Comparison of ENCODE assay signal across 13 mouse cellular contexts in genomic region chr11:101477194-101477551, GRCm38 (mm10). TPM values are rescaled to one million over a fixed set of nuclear protein-coding genes. Genes with fewer than 3 reads are reported as not detected.
DNase-seq lines count a peak whose midpoint lies in the region; ATAC-seq and TF ChIP-seq lines count a peak whose summit lies in the region.
"Had no signal": no experiment of that assay in that cellular context is flagged by ENCODE, and none has a peak within 500 bp of the region (broad histone marks: within the 10 kb centered on the region; RNA-seq: fewer than 3 reads in every experiment).

No protein-coding gene starts in this region.

- peak overlapping the region; percentile 42; the same call in 1 of the 2 replicates for H3K27ac ChIP-seq in heart, embryonic 10.5 days
- no peak overlapping the region for H3K27ac ChIP-seq in heart, adult 2 months
- H3K27ac ChIP-seq in forebrain, embryonic 15.5 days (replicated peaks) = peak overlapping the region; percentile 93
- H3K27ac ChIP-seq in neural tube, embryonic 14.5 days (ENCODE audit: low read depth, low read length) = peak overlapping the region; percentile 60
- no peak overlapping the region for H3K27ac ChIP-seq in intestine, embryonic 16.5 days (ENCODE audit: low read length)
- H3K27ac ChIP-seq: macrophage had no signal

- no peaks in the 10 kb centered on the region for H3K36me3 ChIP-seq in heart, embryonic 10.5 days
- H3K36me3 ChIP-seq in heart, adult 2 months (ENCODE audit: control insufficient read depth, insufficient read depth, low read length) = no peaks in the 10 kb centered on the region
- H3K36me3 ChIP-seq in forebrain, embryonic 15.5 days = no peaks in the 10 kb centered on the region
- no peaks in the 10 kb centered on the region for H3K36me3 ChIP-seq in neural tube, embryonic 14.5 days (ENCODE audit: control insufficient read depth, insufficient read depth, low read length)
- no peaks in the 10 kb centered on the region for H3K36me3 ChIP-seq in intestine, embryonic 16.5 days (ENCODE audit: control insufficient read depth, insufficient read depth, low read length)

- H3K9me3 ChIP-seq in heart, embryonic 10.5 days = no peaks in the 10 kb centered on the region
- H3K9me3 ChIP-seq in forebrain, embryonic 15.5 days = no peaks in the 10 kb centered on the region
- H3K9me3 ChIP-seq in neural tube, embryonic 14.5 days (ENCODE audit: control insufficient read depth, low read length) = no peaks in the 10 kb centered on the region
- no peaks in the 10 kb centered on the region for H3K9me3 ChIP-seq in intestine, embryonic 16.5 days (ENCODE audit: control insufficient read depth, low read length)

- TF ChIP-seq EP300 in heart, adult 2 months (IDR thresholded peaks at IDR 0.05; ENCODE audit: insufficient read depth, low read depth, low read length) = no peak

- WGBS in heart, embryonic 10.5 days = 41% methylated on average over 4 of the region's 4 CpGs
- 42% methylated on average over 4 of the region's 4 CpGs for WGBS in heart, adult 2 months
- 13% methylated on average over 4 of the region's 4 CpGs for WGBS in forebrain, embryonic 15.5 days
- 4% methylated on average over 4 of the region's 4 CpGs for WGBS in neural tube, embryonic 14.5 days
- WGBS in intestine, embryonic 16.5 days = 51% methylated on average over 4 of the region's 4 CpGs

- ATAC-seq in forebrain, embryonic 15.5 days (replicated peaks) = peak; percentile 60
- ATAC-seq in neural tube, embryonic 14.5 days (ENCODE audit: low read depth) = peak; percentile 29
- no peak for ATAC-seq in intestine, embryonic 16.5 days
- ATAC-seq: liver, postnatal 0 days had no signal

- H3K9ac ChIP-seq in heart, adult 2 months (ENCODE audit: low read depth, low read length) = no peak overlapping the region
- H3K9ac ChIP-seq in forebrain, embryonic 15.5 days (replicated peaks) = no peak overlapping the region
- H3K9ac ChIP-seq in neural tube, embryonic 14.5 days (replicated peaks; ENCODE audit: low read depth, low read length) = no peak overlapping the region
- H3K9ac ChIP-seq in intestine, embryonic 16.5 days (ENCODE audit: low read depth, low read length) = no peak overlapping the region
- H3K9ac ChIP-seq: liver, postnatal 0 days had no signal

- H3K4me1 ChIP-seq in heart, embryonic 10.5 days = peaks cover 49% of the 10 kb centered on the region
- no peaks in the 10 kb centered on the region for H3K4me1 ChIP-seq in heart, adult 2 months (ENCODE audit: control insufficient read depth, insufficient read depth, low read length)
- H3K4me1 ChIP-seq in forebrain, embryonic 15.5 days = peaks cover 42% of the 10 kb centered on the region
- peaks cover 13% of the 10 kb centered on the region; the same call in 1 of the 2 replicates for H3K4me1 ChIP-seq in neural tube, embryonic 14.5 days (ENCODE audit: control insufficient read depth, insufficient read depth, low read length)
- H3K4me1 ChIP-seq in intestine, embryonic 16.5 days (ENCODE audit: control insufficient read depth, insufficient read depth, low read length) = peaks cover 19% of the 10 kb centered on the region

- DNase-seq in heart, embryonic 10.5 days (ENCODE audit: low spot score) = no peak
- no peak for DNase-seq in heart, adult 2 months
- peak; percentile 66 for DNase-seq in mesoderm, embryonic 11.5 days (ENCODE audit: low read depth, low spot score)
- no peak for DNase-seq in adrenal gland, postnatal 14 days
- no peak for DNase-seq in right cerebral cortex, postnatal 25 days
- DNase-seq: cerebellum, adult 2 months; heart, adult 18-20 months; liver, postnatal 0 days; thymus, postnatal 25 days had no signal

- intact Hi-C loops in heart, adult 2 months (cut with DNase I) = no loop called here

- TF ChIP-seq CTCF in heart, adult 2 months (IDR thresholded peaks at IDR 0.05) = no peak

- H3K4me2 ChIP-seq in forebrain, embryonic 15.5 days (replicated peaks) = no peak overlapping the region
- no peak overlapping the region for H3K4me2 ChIP-seq in neural tube, embryonic 14.5 days (ENCODE audit: low read depth, low read length)
- no peak overlapping the region for H3K4me2 ChIP-seq in intestine, embryonic 16.5 days (ENCODE audit: low read depth, low read length)

- no peak overlapping the region for H3K4me3 ChIP-seq in heart, embryonic 10.5 days
- no peak overlapping the region for H3K4me3 ChIP-seq in heart, adult 2 months
- H3K4me3 ChIP-seq in forebrain, embryonic 15.5 days = no peak overlapping the region
- no peak overlapping the region for H3K4me3 ChIP-seq in neural tube, embryonic 14.5 days (ENCODE audit: low read depth, low read length)
- H3K4me3 ChIP-seq in intestine, embryonic 16.5 days (ENCODE audit: low read length) = no peak overlapping the region

- no peak for TF ChIP-seq POLR2A in heart, adult 2 months (IDR thresholded peaks at IDR 0.05; ENCODE audit: insufficient read depth, low read depth, low read length)

- no peaks in the 10 kb centered on the region for H3K79me2 ChIP-seq in heart, adult 2 months (replicated peaks; ENCODE audit: control insufficient read depth, insufficient read depth, low read length)

- H3K27me3 ChIP-seq in heart, embryonic 10.5 days (ENCODE audit: insufficient read depth, poor library complexity, severe bottlenecking) = no peaks in the 10 kb centered on the region
- no peaks in the 10 kb centered on the region for H3K27me3 ChIP-seq in heart, adult 2 months (ENCODE audit: control insufficient read depth, insufficient read depth, low read length)
- no peaks in the 10 kb centered on the region for H3K27me3 ChIP-seq in forebrain, embryonic 15.5 days
- no peaks in the 10 kb centered on the region for H3K27me3 ChIP-seq in neural tube, embryonic 14.5 days (ENCODE audit: control insufficient read depth, insufficient read depth, low read length)
- no peaks in the 10 kb centered on the region for H3K27me3 ChIP-seq in intestine, embryonic 16.5 days (replicated peaks; ENCODE audit: control insufficient read depth, insufficient read depth, low read length)

RNA-seq across cellular contexts. Expression of gene Vat1, which starts 11.1 kb away (rescaled TPM):
- 33.1 and 41.1 TPM in 2 replicates for polyA plus RNA-seq in heart, embryonic 10.5 days (2016; fragmentation: Nextera tagmentation; extraction: Ambion mirVana)
- total RNA-seq in heart, adult 2 months (2021) = 10 to 100 TPM; 20.4 to 21.4 TPM
- 29.6 and 35.0 TPM in 2 replicates for polyA plus RNA-seq in heart, adult 2 months (2012; rRNA removed)
- 77.1 and 79.8 TPM in 2 replicates for polyA plus RNA-seq in forebrain, embryonic 15.5 days (2015; fragmentation: Nextera tagmentation; extraction: Ambion mirVana)
- 67.4 and 90.8 TPM in 2 replicates for polyA plus RNA-seq in neural tube, embryonic 14.5 days (2014; fragmentation: Nextera tagmentation; extraction: Ambion mirVana)
- 69.9 and 88.2 TPM in 2 replicates for polyA plus RNA-seq in intestine, embryonic 16.5 days (2015; fragmentation: Nextera tagmentation; extraction: Ambion mirVana)
- total RNA-seq in adrenal gland, postnatal 14 days (2021) = 74.7 and 95.1 TPM in 2 replicates

RNA-seq across cellular contexts. Expression of gene Rnd2, which starts 12.4 kb away (rescaled TPM):
- 34.2 and 42.7 TPM in 2 replicates for polyA plus RNA-seq in heart, embryonic 10.5 days (2016; fragmentation: Nextera tagmentation; extraction: Ambion mirVana)
- total RNA-seq in heart, adult 2 months (2021) = 1 to 10 TPM; 6.5 to 8.0 TPM
- 5.8 and 9.8 TPM in 2 replicates for polyA plus RNA-seq in heart, adult 2 months (2012; rRNA removed)
- polyA plus RNA-seq in forebrain, embryonic 15.5 days (2015; fragmentation: Nextera tagmentation; extraction: Ambion mirVana) = 121 and 142 TPM in 2 replicates
- 37.9 and 61.8 TPM in 2 replicates for polyA plus RNA-seq in neural tube, embryonic 14.5 days (2014; fragmentation: Nextera tagmentation; extraction: Ambion mirVana)
- polyA plus RNA-seq in intestine, embryonic 16.5 days (2015; fragmentation: Nextera tagmentation; extraction: Ambion mirVana) = 21.0 and 22.1 TPM in 2 replicates
- total RNA-seq in adrenal gland, postnatal 14 days (2021) = 8.9 and 9.6 TPM in 2 replicates

RNA-seq across cellular contexts. Expression of gene Ifi35, which starts 29.0 kb away (rescaled TPM):
- polyA plus RNA-seq in heart, embryonic 10.5 days (2016; fragmentation: Nextera tagmentation; extraction: Ambion mirVana) = 9.4 and 9.8 TPM in 2 replicates
- total RNA-seq in heart, adult 2 months (2021) = 10 to 100 TPM; 11.5 to 12.6 TPM
- 25.5 and 29.4 TPM in 2 replicates for polyA plus RNA-seq in heart, adult 2 months (2012; rRNA removed)
- 2.4 and 3.2 TPM in 2 replicates for polyA plus RNA-seq in forebrain, embryonic 15.5 days (2015; fragmentation: Nextera tagmentation; extraction: Ambion mirVana)
- polyA plus RNA-seq in neural tube, embryonic 14.5 days (2014; fragmentation: Nextera tagmentation; extraction: Ambion mirVana) = 1.4 and 2.0 TPM in 2 replicates
- polyA plus RNA-seq in intestine, embryonic 16.5 days (2015; fragmentation: Nextera tagmentation; extraction: Ambion mirVana) = 29.7 and 31.1 TPM in 2 replicates
- 29.0 and 29.6 TPM in 2 replicates for total RNA-seq in adrenal gland, postnatal 14 days (2021)

RNA-seq across cellular contexts. Expression of gene Rpl27, which starts 35.1 kb away (rescaled TPM):
- 311 and 360 TPM in 2 replicates for polyA plus RNA-seq in heart, embryonic 10.5 days (2016; fragmentation: Nextera tagmentation; extraction: Ambion mirVana)
- 10 to 100 TPM; 38.3 to 48.4 TPM for total RNA-seq in heart, adult 2 months (2021)
- polyA plus RNA-seq in heart, adult 2 months (2012; rRNA removed) = 234 and 242 TPM in 2 replicates
- polyA plus RNA-seq in forebrain, embryonic 15.5 days (2015; fragmentation: Nextera tagmentation; extraction: Ambion mirVana) = 267 and 285 TPM in 2 replicates
- 257 and 271 TPM in 2 replicates for polyA plus RNA-seq in neural tube, embryonic 14.5 days (2014; fragmentation: Nextera tagmentation; extraction: Ambion mirVana)
- polyA plus RNA-seq in intestine, embryonic 16.5 days (2015; fragmentation: Nextera tagmentation; extraction: Ambion mirVana) = 251 and 288 TPM in 2 replicates
- 98.3 and 102 TPM in 2 replicates for total RNA-seq in adrenal gland, postnatal 14 days (2021)

RNA-seq across cellular contexts. Expression of gene Ptges3l, which starts 52.0 kb away (rescaled TPM):
- 57.6 and 95.1 TPM in 2 replicates for polyA plus RNA-seq in heart, embryonic 10.5 days (2016; fragmentation: Nextera tagmentation; extraction: Ambion mirVana)
- total RNA-seq in heart, adult 2 months (2021) = 10 to 100 TPM; 50.6 to 58.3 TPM
- 56.8 and 81.6 TPM in 2 replicates for polyA plus RNA-seq in heart, adult 2 months (2012; rRNA removed)
- polyA plus RNA-seq in forebrain, embryonic 15.5 days (2015; fragmentation: Nextera tagmentation; extraction: Ambion mirVana) = 1.0 and 1.7 TPM in 2 replicates
- 1.8 and 3.0 TPM in 2 replicates for polyA plus RNA-seq in neural tube, embryonic 14.5 days (2014; fragmentation: Nextera tagmentation; extraction: Ambion mirVana)
- polyA plus RNA-seq in intestine, embryonic 16.5 days (2015; fragmentation: Nextera tagmentation; extraction: Ambion mirVana) = 11.1 and 12.4 TPM in 2 replicates
- 3.2 and 5.3 TPM in 2 replicates for total RNA-seq in adrenal gland, postnatal 14 days (2021)

Comparison
In these comparisons a context has a peak if more than half of its experiments do, and no peak if none do; other contexts are left out.
1. H3K27ac ChIP-seq: peak in heart, embryonic 10.5 days (single experiment), forebrain, embryonic 15.5 days (single experiment) and neural tube, embryonic 14.5 days (single experiment); none in heart, adult 2 months (single experiment) and intestine, embryonic 16.5 days (single experiment).